ENCODE assay signal across 33 mouse cellular contexts in genomic region chr2:24775951-24776587, GRCm38 (mm10). TPM values are rescaled to one million over a fixed set of nuclear protein-coding genes. Genes with fewer than 3 reads are reported as not detected.
DNase-seq lines count a peak whose midpoint lies in the region; ATAC-seq and TF ChIP-seq lines count a peak whose summit lies in the region.
"Had no signal": no experiment of that assay in that cellular context is flagged by ENCODE, and none has a peak within 500 bp of the region (broad histone marks: within the 10 kb centered on the region; RNA-seq: fewer than 3 reads in every experiment).

No protein-coding gene starts in this region.

- no peak overlapping the region for H3K9ac ChIP-seq in neural tube, embryonic 15.5 days (replicated peaks)
- H3K9ac ChIP-seq: heart, embryonic 12.5 days; hindbrain, embryonic 13.5 days; kidney, embryonic 15.5 days; liver, embryonic 14.5 days; lung, embryonic 14.5 days; midbrain, embryonic 13.5 days had no signal

- peak; percentile 31 for DNase-seq in CD4-positive, CD25-positive, alpha-beta regulatory T cell, adult 2 months (ENCODE audit: low read depth, low spot score)
- no peak for DNase-seq in c-Kit-positive CD71-positive TER-119-positive erythroid progenitor cells, embryonic 14.5 days (ENCODE audit: low spot score)
- no peak for DNase-seq in layer of hippocampus, postnatal 10 days (ENCODE audit: low spot score in 2 of 2)
- DNase-seq: cerebellum, adult 18-20 months; cerebellum, postnatal 10 days; gastrocnemius, adult 2 months; gastrocnemius, postnatal 36 days; heart, adult 2 months; heart, postnatal 4 days; kidney, postnatal 25 days; layer of hippocampus, postnatal 36 days; liver; lung, embryonic 14.5 days; lung, postnatal 14 days; right cerebral cortex, adult 18-20 months; spleen, adult 18-20 months; thymus, postnatal 14 days had no signal

- H3K79me2 ChIP-seq in macrophage (ENCODE audit: inconsistent target): no peaks in the 10 kb centered on the region

- 42% methylated on average over 11 of the region's 11 CpGs for WGBS in macrophage (ENCODE audit: missing documents)
- WGBS in neural tube, embryonic 15.5 days: 82% methylated on average over 11 of the region's 11 CpGs

- no peak for ATAC-seq in CD4-positive, CD25-positive, alpha-beta regulatory T cell, adult 4 months
- no peak for ATAC-seq in neural tube, embryonic 15.5 days (ENCODE audit: low FRiP score)
- ATAC-seq: intestine, postnatal 0 days; Patski had no signal

- peaks cover 33% of the 10 kb centered on the region for H3K4me1 ChIP-seq in bone marrow macrophage, adult 2 months (ENCODE audit: control insufficient read depth, insufficient read depth, low read length)
- no peaks in the 10 kb centered on the region for H3K4me1 ChIP-seq in neural tube, embryonic 15.5 days
- H3K4me1 ChIP-seq: heart, embryonic 12.5 days; kidney, embryonic 15.5 days had no signal

- TF ChIP-seq POLR2A in bone marrow macrophage, adult 2 months (IDR thresholded peaks at IDR 0.05; ENCODE audit: borderline replicate concordance, low read depth, low read length): no peak

- H3K27me3 ChIP-seq in neural tube, embryonic 15.5 days (replicated peaks): no peaks in the 10 kb centered on the region
- H3K27me3 ChIP-seq: heart, embryonic 12.5 days; hindbrain, embryonic 13.5 days; kidney, embryonic 15.5 days; midbrain, embryonic 13.5 days; Patski had no signal

- no peak overlapping the region for H3K4me3 ChIP-seq in bone marrow macrophage, adult 2 months (ENCODE audit: insufficient read depth, low read length)
- H3K4me3 ChIP-seq in macrophage (ENCODE audit: inconsistent target): no peak overlapping the region
- no peak overlapping the region for H3K4me3 ChIP-seq in neural tube, embryonic 15.5 days (replicated peaks)
- H3K4me3 ChIP-seq: erythroblast, embryonic 14.5 days; gastrocnemius, adult 2 months; heart, adult 2 months; heart, embryonic 12.5 days; hindbrain, embryonic 13.5 days; kidney, embryonic 15.5 days; midbrain, embryonic 13.5 days had no signal

- H3K4me2 ChIP-seq in neural tube, embryonic 15.5 days: no peak overlapping the region
- H3K4me2 ChIP-seq: heart, embryonic 12.5 days; hindbrain, embryonic 13.5 days; kidney, embryonic 15.5 days; lung, embryonic 14.5 days; midbrain, embryonic 13.5 days had no signal

- no peaks in the 10 kb centered on the region for H3K36me3 ChIP-seq in macrophage (ENCODE audit: inconsistent target)
- no peaks in the 10 kb centered on the region for H3K36me3 ChIP-seq in neural tube, embryonic 15.5 days
- H3K36me3 ChIP-seq: G1E; heart, embryonic 12.5 days; hindbrain, embryonic 13.5 days; kidney, embryonic 15.5 days; midbrain, embryonic 13.5 days had no signal

- H3K27ac ChIP-seq in bone marrow macrophage, adult 2 months (ENCODE audit: insufficient read depth, low read depth, low read length): peak overlapping the region; percentile 72
- peak overlapping the region; percentile 46 for H3K27ac ChIP-seq in macrophage
- H3K27ac ChIP-seq in neural tube, embryonic 15.5 days (replicated peaks): no peak overlapping the region
- H3K27ac ChIP-seq: gastrocnemius, adult 2 months; heart, adult 2 months; hindbrain, embryonic 13.5 days; kidney, embryonic 15.5 days; liver, embryonic 14.5 days; midbrain, embryonic 13.5 days had no signal

- no peak for TF ChIP-seq CTCF in bone marrow macrophage, adult 2 months (IDR thresholded peaks at IDR 0.05; ENCODE audit: low read depth, low read length)

- no peaks in the 10 kb centered on the region for H3K9me3 ChIP-seq in neural tube, embryonic 15.5 days (replicated peaks)
- H3K9me3 ChIP-seq: G1E; heart, embryonic 12.5 days; hindbrain, embryonic 13.5 days; kidney, embryonic 15.5 days; midbrain, embryonic 13.5 days had no signal

RNA-seq across cellular contexts. Expression of gene Cacna1b, which starts 13.1 kb away (rescaled TPM):
- polyA plus RNA-seq in CD4-positive, CD25-positive, alpha-beta regulatory T cell, adult 4 months (2017; shearing (Covaris generic)): under 1 TPM; 0.06 to 0.22 TPM
- polyA plus RNA-seq in bone marrow macrophage, adult 2 months (2012; ENCODE audit: insufficient read depth, insufficient read length, missing spikeins): 0.16 and 0.52 TPM in 2 replicates
- total RNA-seq in macrophage (2018; cell fraction: chromatin; rRNA removed): 10 to 100 TPM in 5 of 26 experiments, 1 to 10 TPM in 21; 1.4 to 39.5 (median 5.1) TPM
- total RNA-seq in macrophage (2018; cell fraction: cytosol; rRNA removed): 1 to 10 TPM in 2 of 26 experiments, under 1 TPM in 24; 0.07 to 1.4 (median 0.44) TPM
- 10 to 100 TPM in 1 of 26 experiments, 1 to 10 TPM in 16, under 1 TPM in 9; 0.49 to 10.8 (median 2.1) TPM for total RNA-seq in macrophage (2018; cell fraction: nucleus; rRNA removed)
- polyA plus RNA-seq in macrophage (2018): 0.19 to 0.48 TPM (median 0.36 TPM) in 3 replicates
- 13.9 and 16.0 TPM in 2 replicates for polyA plus RNA-seq in neural tube, embryonic 15.5 days (2015; fragmentation: Nextera tagmentation; extraction: Ambion mirVana)
- 100 to 1,000 TPM; 105 to 106 TPM for total RNA-seq in layer of hippocampus, postnatal 10 days (2021)
- total RNA-seq: megakaryocyte-erythroid progenitor cell, adult 5-6 weeks; neutrophil, adult 5-6 weeks had no signal
- polyA plus RNA-seq: G1E; heart, postnatal 0 days had no signal
